Mouse (Mus musculus) erythroblast, embryonic 14.5 days (primary cell): ENCODE data around the gene G0s2. TPM values are rescaled to one million over a fixed set of nuclear protein-coding genes. Genes with fewer than 3 reads are reported as not detected.

Source experiments
- H3K27me3 ChIP-seq: 2 replicates; pipeline ENCODE4 v1.6.1; 2012; ENCODE audit warnings: inconsistent platforms; ENCODE audit not compliant: control insufficient read depth
- H3K36me3 ChIP-seq: 2 replicates; pipeline ENCODE4 v1.6.1; 2012; ENCODE audit warnings: mild to moderate bottlenecking, inconsistent platforms; ENCODE audit not compliant: control insufficient read depth
- H3K4me1 ChIP-seq: 2 replicates; pipeline ENCODE4 v1.6.1; 2012; ENCODE audit warnings: inconsistent platforms; ENCODE audit not compliant: control insufficient read depth
- H3K4me3 ChIP-seq: replicated peaks from 2 replicates; pipeline ENCODE3; 2012; ENCODE audit warnings: moderate library complexity, mild to moderate bottlenecking, inconsistent platforms
- H3K9me3 ChIP-seq: 2 replicates; pipeline ENCODE4 v1.6.1; 2012; ENCODE audit warnings: low read length, inconsistent platforms, mixed read lengths; ENCODE audit not compliant: control insufficient read depth
- GATA1 ChIP-seq: IDR thresholded peaks from 2 replicates; pipeline ENCODE4 v1.6.1; 2012; ENCODE audit warnings: low read length, inconsistent platforms, mixed read lengths
- TAL1 ChIP-seq: IDR thresholded peaks from 3 replicates; pipeline ENCODE4 v1.6.1; 2012; ENCODE audit warnings: low read length, inconsistent platforms, mixed read lengths
- polyA plus RNA-seq: library from polyadenylated mRNA; stranded (reverse); fragments of >175 nt; gene quantifications from 2 replicates; pipeline ENCODE4 v1.2.3, GENCODE M21; 2012

G0s2 gene
- polyA plus RNA-seq, 1 experiment, result 0.07 TPM

- no peaks in the 10 kb centered on the region for H3K4me1 ChIP-seq
- TF ChIP-seq GATA1 (no peak), TAL1 (no peak)
- no peaks in the 10 kb centered on the region for H3K27me3 ChIP-seq
- no peak overlapping the region for H3K4me3 ChIP-seq
- no peaks in the 10 kb centered on the region for H3K9me3 ChIP-seq
- no peaks in the 10 kb centered on the region for H3K36me3 ChIP-seq
Measured at GRCm38 (mm10) chr1:193274407-193275071, 1.5 kb upstream of the G0s2 start.

- Histone ChIP-seq H3K27me3 (no peaks in the 10 kb centered on the region), H3K4me1 (no peaks in the 10 kb centered on the region), H3K9me3 (no peaks in the 10 kb centered on the region), H3K36me3 (no peaks in the 10 kb centered on the region), H3K4me3 (peak overlapping the region; percentile 57)
- TF ChIP-seq TAL1, result no peak
- no peak for TF ChIP-seq GATA1
Measured at GRCm38 (mm10) chr1:193272137-193272915, 691 bp downstream of the G0s2 start.

GRCm38 (mm10) chr1:193270965-193271763 is 1.9 kb downstream of the G0s2 start:
- Histone ChIP-seq H3K9me3 (no peaks in the 10 kb centered on the region), H3K4me3 (no peak overlapping the region)
- no peak for TF ChIP-seq GATA1
- no peak for TF ChIP-seq TAL1

GRCm38 (mm10) chr1:193265734-193266133 is 7.3 kb downstream of the G0s2 start:
- no peaks in the 10 kb centered on the region for H3K36me3 ChIP-seq
- H3K9me3 ChIP-seq, result no peaks in the 10 kb centered on the region
- H3K4me1 ChIP-seq, result no peaks in the 10 kb centered on the region
- TF ChIP-seq GATA1 (no peak), TAL1 (no peak)
- H3K4me3 ChIP-seq, result no peak overlapping the region
- no peaks in the 10 kb centered on the region for H3K27me3 ChIP-seq

More at GRCm38 (mm10) chr1:193270965-193271763, 1.9 kb downstream of the G0s2 start:
- no peaks in the 10 kb centered on the region for H3K36me3 ChIP-seq
- no peaks in the 10 kb centered on the region for H3K4me1 ChIP-seq
- no peaks in the 10 kb centered on the region for H3K27me3 ChIP-seq

DNA sequence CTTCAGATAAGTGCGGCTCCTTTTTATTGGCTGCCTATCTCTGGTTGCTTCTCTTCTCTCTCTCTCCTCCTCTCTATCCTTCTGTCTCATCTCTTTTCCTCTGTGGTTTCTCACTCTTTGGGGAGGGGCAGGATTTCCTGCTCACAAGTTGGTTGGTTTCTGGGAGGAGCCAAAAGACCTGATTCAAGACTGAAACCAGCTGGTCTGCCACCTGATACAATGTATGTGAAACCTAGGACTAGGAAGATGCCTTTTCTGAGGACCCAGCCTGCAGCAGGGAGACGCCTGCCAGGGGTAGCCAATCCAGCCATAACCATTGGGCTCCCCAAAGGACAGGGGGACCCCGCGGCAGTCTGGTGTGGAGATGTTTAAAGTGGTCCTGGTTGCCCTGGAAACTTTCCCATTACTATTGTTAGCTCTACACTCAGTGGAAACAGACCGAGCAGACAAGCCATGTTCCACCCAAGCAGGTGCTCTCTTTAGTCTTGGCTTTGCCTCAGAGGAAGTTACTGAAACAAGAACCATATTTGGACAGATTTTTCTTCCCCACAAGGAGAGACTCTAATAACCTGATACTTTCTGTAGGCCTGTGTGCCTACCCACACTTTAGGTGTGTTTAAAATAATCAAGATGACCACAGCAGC is 8.9 kb downstream of the G0s2 start, which contains the start of gene Hsd11b1:
Hsd11b1 (minus strand) TSS at position 121 of the 644 bp plus-strand sequence.
- TF ChIP-seq GATA1, result no peak
- TF ChIP-seq TAL1, result no peak
- Histone ChIP-seq H3K9me3 (no peaks in the 10 kb centered on the region), H3K27me3 (no peaks in the 10 kb centered on the region), H3K4me1 (no peaks in the 10 kb centered on the region), H3K4me3 (no peak within 1 kb of the TSS), H3K36me3 (no peaks in the 10 kb centered on the region)

- no peaks in the 10 kb centered on the region for H3K36me3 ChIP-seq
- H3K4me1 ChIP-seq, result no peaks in the 10 kb centered on the region
- H3K27me3 ChIP-seq, result no peaks in the 10 kb centered on the region
- H3K9me3 ChIP-seq, result no peaks in the 10 kb centered on the region
- H3K4me3 ChIP-seq, result no peak overlapping the region
- TF ChIP-seq GATA1, result no peak
- no peak for TF ChIP-seq TAL1
Measured at GRCm38 (mm10) chr1:193263026-193263907, 9.8 kb downstream of the G0s2 start.

DNA sequence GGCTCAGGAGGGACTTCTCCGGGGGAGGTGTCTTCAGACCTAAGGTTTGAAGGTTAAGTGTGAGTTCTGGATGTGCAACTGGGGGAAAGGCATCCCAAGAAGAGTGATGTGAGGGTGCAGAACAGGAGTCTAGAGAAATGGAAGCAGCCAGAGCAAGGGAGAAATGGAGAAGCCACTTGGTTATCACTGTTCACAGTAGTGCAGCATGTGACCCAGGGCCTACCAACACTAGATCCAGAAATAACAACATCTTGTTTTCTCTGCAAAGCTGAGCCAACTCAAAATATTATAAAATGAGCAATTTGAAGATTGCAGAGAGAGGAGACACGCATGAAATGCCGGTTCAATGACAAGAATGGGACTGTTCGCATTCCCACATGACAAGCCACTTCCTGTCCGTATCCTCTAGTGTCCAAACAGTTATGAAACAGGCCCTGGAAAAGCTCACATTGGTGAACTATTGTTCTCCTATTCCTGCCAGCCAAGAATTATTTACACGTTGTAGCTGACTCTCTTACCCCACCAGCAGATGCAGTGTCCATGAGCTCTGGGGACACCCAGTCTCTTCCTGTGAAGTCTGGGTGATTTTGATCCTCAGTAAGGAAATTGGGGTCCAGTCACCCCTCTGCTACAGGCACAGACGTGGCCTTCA is 11.0 kb downstream of the G0s2 start:
- Histone ChIP-seq H3K9me3 (no peaks in the 10 kb centered on the region), H3K36me3 (no peaks in the 10 kb centered on the region), H3K4me3 (no peak overlapping the region), H3K27me3 (no peaks in the 10 kb centered on the region), H3K4me1 (no peaks in the 10 kb centered on the region)
- no peak for TF ChIP-seq GATA1
- TF ChIP-seq TAL1, result no peak
